Mouse (Mus musculus) lung, postnatal 0 days (tissue): ENCODE measurements around the gene Pacsin2. TPM values are rescaled to one million over a fixed set of nuclear protein-coding genes. Genes with fewer than 3 reads are reported as not detected.

ENCODE experiments used
- ATAC-seq: fragments of 200-750 bp; cut with Nextera tagmentation; 2 replicates; pipeline ENCODE4 v1.8.0; 2017; ENCODE audit warnings: moderate library complexity
- DNase-seq: peaks from one replicate; pipeline ENCODE4 v3.0.0-alpha.2; 2016; ENCODE audit warnings: low spot score
- H3K27ac ChIP-seq: fragments of 300-500 bp; sonication (generic); 2 replicates; pipeline ENCODE4 v1.5.1; 2014; ENCODE audit warnings: antibody characterized with exemption, mild to moderate bottlenecking, low read length, mixed read lengths
- H3K27me3 ChIP-seq: fragments of 300-500 bp; sonication (generic); replicated peaks from 2 replicates; pipeline ENCODE4 v1.6.1; 2014; ENCODE audit warnings: low read length, mixed read lengths; ENCODE audit not compliant: insufficient read depth
- H3K36me3 ChIP-seq: fragments of 300-500 bp; sonication (generic); 2 replicates; pipeline ENCODE4 v1.6.1; 2014; ENCODE audit warnings: low read length, mixed read lengths; ENCODE audit not compliant: insufficient read depth
- H3K4me1 ChIP-seq: fragments of 300-500 bp; sonication (generic); 2 replicates; pipeline ENCODE4 v1.6.1; 2014; ENCODE audit warnings: antibody characterized with exemption, low read depth, low read length, mixed read lengths; ENCODE audit not compliant: insufficient read depth
- H3K4me2 ChIP-seq: fragments of 300-500 bp; sonication (generic); replicated peaks from 2 replicates; pipeline ENCODE4 v1.6.1; 2014; ENCODE audit warnings: low read depth, mild to moderate bottlenecking, low read length, moderate library complexity, mixed read lengths
- H3K4me3 ChIP-seq: fragments of 300-500 bp; sonication (generic); 2 replicates; pipeline ENCODE4 v1.5.1; 2014; ENCODE audit warnings: low read depth, low read length
- H3K9ac ChIP-seq: fragments of 300-500 bp; sonication (generic); replicated peaks from 2 replicates; pipeline ENCODE4 v1.6.1; 2014; ENCODE audit warnings: low read depth, mild to moderate bottlenecking
- H3K9me3 ChIP-seq: fragments of 300-500 bp; sonication (generic); 2 replicates; pipeline ENCODE4 v1.6.1; 2016; ENCODE audit warnings: low read length, mixed read lengths
- CTCF ChIP-seq: IDR thresholded peaks from 2 replicates; pipeline ENCODE4 v1.5.1; 2016; ENCODE audit warnings: antibody characterized with exemption, mild to moderate bottlenecking
- EP300 ChIP-seq: IDR thresholded peaks from 2 replicates; pipeline ENCODE4 v1.6.1; 2016; ENCODE audit warnings: antibody characterized with exemption, mild to moderate bottlenecking, control low read depth
- WGBS: fragments of 180-500 bp; shearing (Covaris S2); extraction: QIAGEN DNeasy Blood & Tissue Kit; methylation state at CpG from one replicate; pipeline ENCODE4 v1.1.7; 2014; 5-methylcytosine and 5-hydroxymethylcytosine counted together
- polyA plus RNA-seq: library from polyadenylated mRNA; unstranded; fragments of >200 nt; fragmentation: Nextera tagmentation; extraction: Ambion mirVana; gene quantifications from 2 replicates; pipeline ENCODE4 v1.2.1, GENCODE M21; 2015

The Pacsin2 gene
- polyA plus RNA-seq, 1 experiment from 2014 or later, result 46.7 TPM

DNA sequence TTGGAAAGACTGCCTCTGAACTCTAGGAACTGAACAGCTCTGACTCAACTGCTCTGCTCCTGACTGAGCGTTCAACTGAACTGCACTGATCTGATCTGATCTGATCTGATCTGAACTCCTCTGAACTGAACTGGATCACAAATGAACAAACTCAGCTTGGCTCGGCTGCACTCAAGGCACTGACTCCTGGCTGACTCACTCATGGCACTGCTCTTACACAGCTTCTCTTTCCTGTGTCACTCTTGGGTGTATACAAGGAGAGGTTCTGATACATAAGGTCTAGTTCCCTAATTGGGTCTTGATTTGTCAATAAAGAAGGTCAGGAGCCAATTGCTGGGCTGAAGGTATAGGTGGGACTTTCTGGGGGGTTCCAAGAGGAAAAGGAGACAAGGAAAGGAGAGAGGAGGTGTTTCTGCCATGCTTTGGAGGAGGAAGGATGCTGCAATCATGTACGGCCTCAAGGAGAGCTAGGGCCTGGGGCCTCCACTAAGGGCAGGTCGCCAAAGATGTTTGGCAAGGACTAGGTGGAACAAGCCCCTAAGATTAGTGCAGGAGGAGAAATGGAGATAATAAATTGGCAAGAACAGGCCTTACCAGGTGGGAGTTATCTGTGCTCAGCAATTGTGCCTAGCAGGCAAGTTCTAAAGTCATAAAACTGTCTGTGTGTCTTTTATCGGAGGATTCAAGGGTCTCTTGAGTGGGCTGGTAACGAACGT is 29.6 kb upstream of the Pacsin2 start:
- no peak overlapping the region for H3K4me2 ChIP-seq
- no peak for TF ChIP-seq EP300
- no peak for TF ChIP-seq CTCF
- no peak overlapping the region for H3K4me3 ChIP-seq
- H3K9ac ChIP-seq, result no peak overlapping the region
- ATAC-seq, result no peak
- no peak for DNase-seq
- WGBS, result 77% methylated on average over 7 of the region's 7 CpGs
- 0 out of 2 replicates have a peak, but pooled peaks cover 4% of the 10 kb centered on the region for H3K36me3 ChIP-seq
- no peak overlapping the region for H3K27ac ChIP-seq
- H3K9me3 ChIP-seq, result no peaks in the 10 kb centered on the region
- no peaks in the 10 kb centered on the region for H3K27me3 ChIP-seq
- H3K4me1 ChIP-seq, result no peaks in the 10 kb centered on the region

DNA sequence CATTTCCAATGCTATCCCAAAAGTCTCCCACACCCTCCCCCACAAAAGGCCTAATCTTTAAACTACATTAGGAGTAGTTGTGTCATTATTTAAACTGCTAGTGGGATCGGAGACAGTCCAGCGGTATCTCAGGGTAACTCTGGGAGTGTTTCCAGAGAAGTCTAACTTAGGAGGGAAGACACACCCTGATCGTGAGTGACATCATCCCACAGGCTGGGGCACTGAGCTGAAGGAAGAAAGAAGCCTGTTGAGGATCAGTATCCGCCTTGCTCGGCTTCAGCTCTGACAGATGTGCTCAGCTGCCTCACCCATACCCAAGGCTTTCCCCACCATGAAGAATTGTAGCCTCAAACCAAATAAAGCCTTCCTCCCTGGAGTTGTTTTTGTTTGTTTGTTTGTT is 27.5 kb upstream of the Pacsin2 start:
- Histone ChIP-seq H3K27me3 (no peaks in the 10 kb centered on the region), H3K9me3 (no peaks in the 10 kb centered on the region), H3K36me3 (0 out of 2 replicates have a peak, but pooled peaks cover 4% of the 10 kb centered on the region), H3K9ac (no peak overlapping the region), H3K4me3 (no peak overlapping the region), H3K27ac (no peak overlapping the region), H3K4me1 (no peaks in the 10 kb centered on the region), H3K4me2 (no peak overlapping the region)
- ATAC-seq, result peak; percentile 32; the same call in 1 of the 2 replicates
- DNase-seq, result no peak
- 63% methylated on average over 5 of the region's 5 CpGs for WGBS
- no peak for TF ChIP-seq CTCF
- TF ChIP-seq EP300, result no peak

GRCm38 (mm10) chr15:83489471-83489870 is 25.1 kb upstream of the Pacsin2 start:
- DNase-seq, result no peak
- H3K4me3 ChIP-seq, result no peak overlapping the region
- no peaks in the 10 kb centered on the region for H3K36me3 ChIP-seq
- H3K27me3 ChIP-seq, result no peaks in the 10 kb centered on the region
- H3K4me2 ChIP-seq, result no peak overlapping the region
- no peaks in the 10 kb centered on the region for H3K9me3 ChIP-seq
- no peak for ATAC-seq
- 76% methylated on average over 20 of the region's 20 CpGs for WGBS
- H3K4me1 ChIP-seq, result no peaks in the 10 kb centered on the region
- H3K27ac ChIP-seq, result no peak overlapping the region
- no peak for TF ChIP-seq EP300
- no peak for TF ChIP-seq CTCF
- H3K9ac ChIP-seq, result no peak overlapping the region

DNA sequence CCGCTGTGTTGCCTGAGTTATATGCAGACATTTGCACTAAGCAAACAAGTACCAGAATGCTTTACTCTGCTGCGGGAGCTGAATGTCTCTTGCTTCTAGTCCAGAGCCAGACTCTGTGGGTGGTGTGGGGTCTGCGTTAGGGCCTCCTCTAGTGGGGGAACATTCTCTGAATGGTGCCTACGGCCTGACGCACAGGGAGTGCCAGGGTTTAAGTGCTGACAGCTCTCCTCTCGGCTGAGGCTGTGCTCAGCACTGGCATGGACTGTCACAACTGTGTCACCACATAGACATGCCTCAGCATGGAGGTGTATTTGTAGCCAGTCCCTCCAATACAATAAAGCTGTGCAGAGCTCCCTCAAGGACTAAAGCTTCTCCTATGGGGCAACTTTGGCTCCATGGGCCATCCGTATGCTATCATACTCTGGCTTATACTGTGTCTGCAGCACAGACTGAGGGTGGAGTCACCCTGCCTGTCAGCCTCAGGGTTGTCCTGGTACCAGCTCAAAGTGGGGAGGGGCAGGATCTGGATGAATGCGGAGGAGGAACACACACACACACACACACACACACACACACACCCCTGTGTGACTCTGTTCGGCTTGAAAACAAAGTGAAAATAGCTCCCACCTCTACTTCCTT is 23.2 kb upstream of the Pacsin2 start:
- 73% methylated on average over 9 of the region's 9 CpGs for WGBS
- TF ChIP-seq CTCF (no peak), EP300 (no peak)
- no peaks in the 10 kb centered on the region for H3K27me3 ChIP-seq
- no peaks in the 10 kb centered on the region for H3K36me3 ChIP-seq
- no peak overlapping the region for H3K27ac ChIP-seq
- ATAC-seq (peak; percentile 32; the same call in 1 of the 2 replicates), DNase-seq (no peak)
- no peak overlapping the region for H3K4me3 ChIP-seq
- no peak overlapping the region for H3K4me2 ChIP-seq
- no peaks in the 10 kb centered on the region for H3K4me1 ChIP-seq
- H3K9me3 ChIP-seq, result no peaks in the 10 kb centered on the region
- H3K9ac ChIP-seq, result no peak overlapping the region

DNA sequence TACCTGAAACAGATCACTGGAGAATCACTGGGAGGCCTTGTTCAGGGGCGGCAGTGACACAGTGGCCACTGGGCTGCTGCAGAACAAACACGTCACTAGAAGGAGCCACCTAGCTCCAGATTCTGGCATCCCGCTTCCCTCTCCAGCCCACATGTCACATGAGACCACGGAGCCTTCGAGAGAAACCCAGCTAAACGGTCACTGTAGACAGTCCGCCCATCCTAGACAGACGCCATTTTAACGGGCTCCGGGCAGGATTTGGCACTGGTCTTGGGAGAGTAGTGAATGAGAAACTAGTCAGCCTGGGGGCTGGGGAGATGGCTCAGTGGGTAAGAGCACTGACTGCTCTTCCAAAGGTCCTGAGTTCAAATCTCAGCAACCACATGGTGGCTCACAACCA is 19.9 kb upstream of the Pacsin2 start:
- Histone ChIP-seq H3K9ac (no peak overlapping the region), H3K36me3 (no peaks in the 10 kb centered on the region), H3K27ac (no peak overlapping the region), H3K9me3 (no peaks in the 10 kb centered on the region), H3K4me2 (no peak overlapping the region), H3K27me3 (no peaks in the 10 kb centered on the region), H3K4me3 (no peak overlapping the region), H3K4me1 (no peaks in the 10 kb centered on the region)
- ATAC-seq, result no peak
- TF ChIP-seq CTCF, result no peak
- no peak for TF ChIP-seq EP300
- 87% methylated on average over 10 of the region's 10 CpGs for WGBS
- DNase-seq, result no peak

DNA sequence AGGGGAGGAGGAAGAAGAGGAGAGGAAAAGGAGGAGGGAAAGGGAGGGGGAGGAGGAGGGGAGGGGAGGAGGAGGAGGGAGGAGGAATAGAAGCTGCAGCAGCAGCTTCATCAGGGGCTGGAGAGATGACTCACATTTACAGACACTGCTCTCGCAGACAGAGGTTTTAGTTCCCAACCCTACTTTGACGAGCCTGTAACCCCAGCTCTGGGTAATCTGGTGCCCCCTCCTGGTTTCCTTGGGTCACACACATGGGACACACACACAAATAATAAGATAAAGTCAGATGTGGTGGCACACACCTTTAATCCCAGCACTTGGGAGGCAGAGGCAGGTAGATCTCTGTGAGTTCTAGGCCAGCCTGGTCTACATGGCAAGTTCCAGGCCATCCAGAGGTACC is 19.1 kb upstream of the Pacsin2 start:
- TF ChIP-seq CTCF (peak; percentile 62), EP300 (no peak)
- WGBS, result 37% methylated on average over 2 of the region's 2 CpGs

More for the DNA sequence above, 19.1 kb upstream of the Pacsin2 start:
- H3K9ac ChIP-seq, result no peak overlapping the region
- DNase-seq, result peak; percentile 52
- H3K4me1 ChIP-seq, result no peaks in the 10 kb centered on the region
- no peak overlapping the region for H3K4me2 ChIP-seq
- no peaks in the 10 kb centered on the region for H3K27me3 ChIP-seq
- H3K9me3 ChIP-seq, result no peaks in the 10 kb centered on the region
- H3K4me3 ChIP-seq, result no peak overlapping the region
- H3K36me3 ChIP-seq, result no peaks in the 10 kb centered on the region
- ATAC-seq, result peak; percentile 30; the same call in 1 of the 2 replicates
- H3K27ac ChIP-seq, result no peak overlapping the region
